Mouse (Mus musculus): ENCODE measurements at regions not wholly inside any gene's neighbourhood (a gene's known extent, or its start where the extent isn't known, plus 50 kb on each side); places are given as distances from the start of the nearest gene placed in this dataset.

- Histone ChIP-seq H3K36me3 (ENCODE audit: control insufficient read depth, insufficient read depth, low read length) (no peaks in the 10 kb centered on the region), H3K4me1 (ENCODE audit: control insufficient read depth, insufficient read depth, insufficient read length) (no peaks in the 10 kb centered on the region), H3K27ac (ENCODE audit: insufficient read depth, low read length) (no peak overlapping the region), H3K27me3 (ENCODE audit: control insufficient read depth, insufficient read depth, low read length) (no peaks in the 10 kb centered on the region), H3K4me3 (ENCODE audit: extremely low read depth, insufficient read depth, insufficient read length) (no peak overlapping the region)
- DNase-seq (ENCODE audit: low read depth in 1 of 2, low spot score in 2 of 2): no peak
- no peak for TF ChIP-seq POLR2A (IDR thresholded peaks at IDR 0.05; ENCODE audit: low read depth, low read length)
- TF ChIP-seq CTCF (IDR thresholded peaks at IDR 0.05; ENCODE audit: extremely low read depth, insufficient read depth, insufficient read length, insufficient replicate concordance): no peak
These were observed 223.1 kb upstream of the Klf12 start for GRCm38 (mm10) chr14:100507616-100508015.

GRCm38 (mm10) chr14:100488837-100489236 is 204.4 kb upstream of the Klf12 start:
- TF ChIP-seq CTCF (IDR thresholded peaks at IDR 0.05; ENCODE audit: extremely low read depth, insufficient read depth, insufficient read length, insufficient replicate concordance): no peak
- TF ChIP-seq POLR2A (IDR thresholded peaks at IDR 0.05; ENCODE audit: low read depth, low read length): no peak

GRCm38 (mm10) chr14:100485489-100485888 is 201.0 kb upstream of the Klf12 start:
- H3K4me1 ChIP-seq (ENCODE audit: control insufficient read depth, insufficient read depth, insufficient read length): no peaks in the 10 kb centered on the region
- H3K4me3 ChIP-seq (ENCODE audit: extremely low read depth, insufficient read depth, insufficient read length): no peak overlapping the region
- no peaks in the 10 kb centered on the region for H3K27me3 ChIP-seq (ENCODE audit: control insufficient read depth, insufficient read depth, low read length)
- 52% methylated on average over 3 of the region's 3 CpGs for WGBS
- TF ChIP-seq POLR2A (IDR thresholded peaks at IDR 0.05; ENCODE audit: low read depth, low read length) (no peak), CTCF (IDR thresholded peaks at IDR 0.05; ENCODE audit: extremely low read depth, insufficient read depth, insufficient read length, insufficient replicate concordance) (peak; percentile 11; the same call in 1 of the 2 replicates)
- no peaks in the 10 kb centered on the region for H3K36me3 ChIP-seq (ENCODE audit: control insufficient read depth, insufficient read depth, low read length)
- no peak for DNase-seq (ENCODE audit: low read depth in 1 of 2, low spot score in 2 of 2)
- no peak overlapping the region for H3K27ac ChIP-seq (ENCODE audit: insufficient read depth, low read length)

More at GRCm38 (mm10) chr14:100488837-100489236, 204.4 kb upstream of the Klf12 start:
- DNase-seq (ENCODE audit: low read depth in 1 of 2, low spot score in 2 of 2): no peak
- Histone ChIP-seq H3K4me1 (ENCODE audit: control insufficient read depth, insufficient read depth, insufficient read length) (no peaks in the 10 kb centered on the region), H3K36me3 (ENCODE audit: control insufficient read depth, insufficient read depth, low read length) (no peaks in the 10 kb centered on the region), H3K27ac (ENCODE audit: insufficient read depth, low read length) (no peak overlapping the region), H3K27me3 (ENCODE audit: control insufficient read depth, insufficient read depth, low read length) (no peaks in the 10 kb centered on the region), H3K4me3 (ENCODE audit: extremely low read depth, insufficient read depth, insufficient read length) (no peak overlapping the region)
- WGBS: 88% methylated on average over 7 of the region's 7 CpGs

- Histone ChIP-seq H3K27ac (ENCODE audit: insufficient read depth, low read length) (no peak overlapping the region), H3K4me1 (ENCODE audit: control insufficient read depth, insufficient read depth, insufficient read length) (no peaks in the 10 kb centered on the region), H3K36me3 (ENCODE audit: control insufficient read depth, insufficient read depth, low read length) (no peaks in the 10 kb centered on the region), H3K27me3 (ENCODE audit: control insufficient read depth, insufficient read depth, low read length) (no peaks in the 10 kb centered on the region), H3K4me3 (ENCODE audit: extremely low read depth, insufficient read depth, insufficient read length) (no peak overlapping the region)
- no peak for DNase-seq (ENCODE audit: low read depth in 1 of 2, low spot score in 2 of 2)
- 85% methylated on average over 5 of the region's 5 CpGs for WGBS
- TF ChIP-seq POLR2A (IDR thresholded peaks at IDR 0.05; ENCODE audit: low read depth, low read length) (no peak), CTCF (IDR thresholded peaks at IDR 0.05; ENCODE audit: extremely low read depth, insufficient read depth, insufficient read length, insufficient replicate concordance) (no peak)
These were observed 199.6 kb upstream of the Klf12 start for GRCm38 (mm10) chr14:100484101-100484500.

GRCm38 (mm10) chr14:100477595-100478380 is 193.3 kb upstream of the Klf12 start:
- Histone ChIP-seq H3K27me3 (ENCODE audit: control insufficient read depth, insufficient read depth, low read length) (peaks cover 3% of the 10 kb centered on the region; the same call in 1 of the 2 replicates), H3K36me3 (ENCODE audit: control insufficient read depth, insufficient read depth, low read length) (no peaks in the 10 kb centered on the region), H3K4me3 (ENCODE audit: extremely low read depth, insufficient read depth, insufficient read length) (no peak overlapping the region), H3K4me1 (ENCODE audit: control insufficient read depth, insufficient read depth, insufficient read length) (no peaks in the 10 kb centered on the region), H3K27ac (ENCODE audit: insufficient read depth, low read length) (no peak overlapping the region)
- TF ChIP-seq CTCF (IDR thresholded peaks at IDR 0.05; ENCODE audit: extremely low read depth, insufficient read depth, insufficient read length, insufficient replicate concordance): no peak
- TF ChIP-seq POLR2A (IDR thresholded peaks at IDR 0.05; ENCODE audit: low read depth, low read length): no peak
- WGBS: 16% methylated on average over 22 of the region's 22 CpGs
- no peak for DNase-seq (ENCODE audit: low read depth in 1 of 2, low spot score in 2 of 2)

- H3K36me3 ChIP-seq (ENCODE audit: control insufficient read depth, insufficient read depth, low read length): no peaks in the 10 kb centered on the region
- no peak overlapping the region for H3K4me3 ChIP-seq (ENCODE audit: extremely low read depth, insufficient read depth, insufficient read length)
- TF ChIP-seq CTCF (IDR thresholded peaks at IDR 0.05; ENCODE audit: extremely low read depth, insufficient read depth, insufficient read length, insufficient replicate concordance) (no peak), POLR2A (IDR thresholded peaks at IDR 0.05; ENCODE audit: low read depth, low read length) (no peak)
- H3K27ac ChIP-seq (ENCODE audit: insufficient read depth, low read length): no peak overlapping the region
- no peaks in the 10 kb centered on the region for H3K27me3 ChIP-seq (ENCODE audit: control insufficient read depth, insufficient read depth, low read length)
- H3K4me1 ChIP-seq (ENCODE audit: control insufficient read depth, insufficient read depth, insufficient read length): peaks cover 4% of the 10 kb centered on the region; the same call in 1 of the 2 replicates
- no peak for DNase-seq (ENCODE audit: low read depth in 1 of 2, low spot score in 2 of 2)
- 88% methylated on average over 3 of the region's 3 CpGs for WGBS
These were observed 183.8 kb upstream of the Klf12 start for GRCm38 (mm10) chr14:100468311-100468710.

- no peaks in the 10 kb centered on the region for H3K36me3 ChIP-seq (ENCODE audit: control insufficient read depth, insufficient read depth, low read length)
- no peak overlapping the region for H3K27ac ChIP-seq (ENCODE audit: insufficient read depth, low read length)
- DNase-seq (ENCODE audit: low read depth in 1 of 2, low spot score in 2 of 2): no peak
- no peaks in the 10 kb centered on the region for H3K27me3 ChIP-seq (ENCODE audit: control insufficient read depth, insufficient read depth, low read length)
- H3K4me3 ChIP-seq (ENCODE audit: extremely low read depth, insufficient read depth, insufficient read length): no peak overlapping the region
- TF ChIP-seq CTCF (IDR thresholded peaks at IDR 0.05; ENCODE audit: extremely low read depth, insufficient read depth, insufficient read length, insufficient replicate concordance) (no peak), POLR2A (IDR thresholded peaks at IDR 0.05; ENCODE audit: low read depth, low read length) (no peak)
- WGBS: 90% methylated on average over 6 of the region's 6 CpGs
- H3K4me1 ChIP-seq (ENCODE audit: control insufficient read depth, insufficient read depth, insufficient read length): peaks cover 12% of the 10 kb centered on the region; the same call in 1 of the 2 replicates
These were observed 177.8 kb upstream of the Klf12 start for GRCm38 (mm10) chr14:100462321-100462720.

Measured in spleen, adult 2 months (tissue).